Mouse (Mus musculus) liver, postnatal 0 days (tissue): ENCODE measurements around the gene Anapc1.

ENCODE experiments used
- CTCF ChIP-seq: sonication (generic); IDR thresholded peaks from 2 replicates; pipeline ENCODE4 v1.5.1; 2016; ENCODE audit warnings: antibody characterized with exemption, low read depth
- EP300 ChIP-seq: IDR thresholded peaks from 2 replicates; pipeline ENCODE4 v1.6.1; 2016; ENCODE audit warnings: antibody characterized with exemption, low read depth, mild to moderate bottlenecking

DNA sequence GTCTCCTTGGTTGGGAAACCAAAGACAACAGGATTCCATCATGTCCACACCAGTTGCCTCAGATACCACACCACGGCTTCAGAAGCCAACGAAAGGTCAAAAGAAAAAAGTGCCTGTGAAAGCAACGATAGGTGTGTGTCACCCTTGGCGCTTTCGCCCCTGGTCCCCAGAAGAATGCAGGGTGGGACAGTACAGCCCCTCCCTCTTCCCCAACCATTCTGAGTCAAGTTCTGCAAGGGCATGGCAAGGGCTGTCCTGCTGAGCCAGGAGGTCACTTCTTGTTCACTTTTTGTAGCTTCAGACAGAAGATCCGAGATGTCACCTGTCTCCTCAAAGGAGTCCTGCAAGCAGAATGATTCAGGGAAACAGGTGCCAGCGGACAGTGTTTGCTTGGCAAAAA is 94.9 kb downstream of the Anapc1 start:
- TF ChIP-seq CTCF (no peak), EP300 (no peak)
